Mouse (Mus musculus) yolk sac, embryonic 10.5 days (tissue): Measurements from ENCODE around the gene Gm28038.

Experiments
- DNase-seq: peaks from one replicate; pipeline ENCODE4 v3.0.0-alpha.2; 2017; ENCODE audit warnings: low spot score

The Gm28038 gene

DNA sequence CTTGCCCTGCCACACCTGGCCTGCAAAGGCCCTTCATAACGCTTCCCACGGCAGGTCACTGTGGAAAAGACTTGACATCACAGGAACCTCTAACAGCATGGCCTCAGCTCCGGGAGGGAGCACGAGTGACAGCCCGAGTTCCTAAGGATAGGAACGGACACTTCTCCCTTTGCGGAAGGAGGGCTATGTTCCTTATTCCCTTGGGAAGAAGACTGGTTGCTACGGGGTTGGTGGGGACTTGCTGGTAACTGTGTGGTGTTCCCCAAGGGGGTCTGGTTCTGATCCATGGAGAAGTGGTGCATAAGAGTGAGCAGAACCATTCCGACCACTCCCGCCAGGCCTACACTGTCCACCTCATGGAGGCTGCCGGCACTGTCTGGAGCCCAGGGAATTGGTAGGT is at the start of gene Gm28038:
TSS of gene Gm28038 (plus strand) at position 301 of the 400 bp plus-strand sequence.
- no peak for DNase-seq

DNA sequence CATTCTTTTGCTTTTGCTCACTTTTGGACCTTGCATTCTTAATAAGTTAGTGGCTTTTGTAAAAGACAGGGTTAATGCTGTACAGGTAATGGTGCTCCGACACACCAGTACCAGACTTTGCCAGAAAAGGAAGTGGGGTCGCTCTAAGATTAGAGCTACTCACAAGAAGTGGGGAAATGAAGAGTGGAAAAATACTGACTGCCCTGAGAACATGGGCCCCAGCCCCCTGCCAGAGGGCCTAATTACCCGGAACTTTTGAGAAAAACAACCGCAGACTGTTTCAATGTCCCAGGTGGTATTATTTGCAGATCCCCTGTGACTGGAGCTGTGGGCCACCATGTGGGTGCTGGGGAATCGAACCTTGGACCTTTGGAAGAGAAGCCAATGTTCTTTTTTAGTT is 45.2 kb upstream of the Gm28038 start:
- DNase-seq: no peak

DNA sequence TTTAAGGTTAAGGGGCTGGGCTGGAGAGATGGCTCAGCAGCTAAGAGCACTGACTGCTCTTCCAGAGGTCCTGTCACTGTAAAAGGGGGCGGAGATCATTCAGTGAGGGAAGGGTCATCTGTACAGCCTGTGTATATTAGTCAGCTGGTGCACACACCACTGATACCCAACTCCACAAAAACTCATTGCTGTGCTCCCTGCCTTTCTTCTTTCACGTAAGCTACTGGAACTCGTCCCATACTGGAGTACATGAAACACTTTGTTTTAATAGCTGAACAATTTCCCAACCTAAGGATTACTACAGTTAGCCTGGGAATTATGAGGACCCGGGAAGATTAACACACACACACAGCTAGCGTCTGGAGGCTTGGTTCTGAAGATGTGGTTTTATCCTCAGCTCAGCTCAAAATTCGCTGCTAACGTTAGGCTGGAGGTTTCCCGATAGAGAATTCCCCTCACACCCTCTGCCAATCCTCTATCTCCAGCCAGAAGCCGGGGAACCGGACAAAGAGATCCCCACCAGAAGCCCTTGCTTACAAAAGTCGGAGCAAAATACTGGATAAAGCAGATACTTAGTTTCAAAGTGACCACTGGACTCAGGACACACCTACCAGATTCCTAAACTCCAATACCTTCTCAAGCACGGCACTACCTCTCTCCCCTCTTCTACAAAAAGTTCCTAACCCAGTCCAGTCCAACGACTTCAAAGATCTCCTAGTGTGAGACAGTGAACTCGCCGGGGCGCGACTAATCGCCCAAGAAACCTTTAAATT is 44.2 kb upstream of the Gm28038 start:
- no peak for DNase-seq

DNA sequence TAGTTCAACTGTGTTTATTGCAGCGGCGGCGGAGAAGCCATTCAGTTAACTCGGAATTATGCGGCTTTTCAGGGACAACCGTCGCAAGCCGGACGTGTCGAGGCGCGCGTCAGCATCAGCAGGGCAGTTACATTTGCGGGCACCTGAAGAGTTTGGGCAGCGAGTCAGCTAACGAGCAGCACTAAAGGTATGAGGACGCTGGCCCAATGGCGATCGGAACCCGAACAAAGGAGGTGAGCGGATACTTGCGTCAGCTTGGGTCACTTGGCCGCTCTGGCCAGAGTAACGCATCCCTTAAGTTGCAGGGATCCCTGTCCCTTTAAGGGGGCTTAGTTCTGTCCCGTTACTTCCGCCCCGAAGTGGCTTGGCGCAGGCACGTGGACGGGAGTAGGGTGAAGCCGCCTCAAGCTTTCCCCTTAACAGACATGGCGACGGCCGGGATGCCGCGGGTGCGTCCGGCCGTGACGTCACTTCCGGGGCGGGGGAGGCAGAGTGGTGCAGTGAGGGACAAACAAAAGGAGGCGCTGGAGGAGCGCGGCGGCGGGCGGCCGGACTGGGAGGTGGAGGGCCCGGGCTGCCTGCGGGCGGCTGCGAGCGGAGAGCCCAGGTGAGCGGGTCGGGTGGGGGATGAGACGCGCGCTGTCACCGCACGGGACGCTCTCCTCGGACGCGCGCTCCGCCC is 43.5 kb upstream of the Gm28038 start, which contains the start of gene Lrrc8a:
TSS of gene Lrrc8a (plus strand) at position 517 of the 682 bp plus-strand sequence.
- peak; percentile 99 for DNase-seq

DNA sequence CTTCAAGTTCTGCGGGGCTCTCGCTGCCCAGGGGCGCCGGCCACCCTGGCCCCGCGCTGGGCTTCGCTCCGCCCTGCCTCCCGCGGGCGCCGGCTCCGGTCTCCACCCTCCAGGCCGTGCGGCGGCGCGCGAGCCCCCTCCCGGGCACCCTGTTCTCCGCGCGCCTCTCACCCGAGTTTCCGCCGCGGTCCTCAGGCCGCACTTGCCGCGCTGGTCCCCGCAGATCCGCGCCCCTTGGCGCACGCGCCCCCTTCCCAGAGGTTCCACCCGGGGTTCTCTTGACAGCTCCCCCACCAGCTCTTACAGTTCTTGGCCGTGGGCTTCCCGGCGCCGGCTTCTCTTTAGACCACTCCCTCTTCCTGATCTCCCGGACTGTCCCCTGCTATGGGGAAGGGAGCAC is 43.0 kb upstream of the Gm28038 start:
- DNase-seq: no peak

DNA sequence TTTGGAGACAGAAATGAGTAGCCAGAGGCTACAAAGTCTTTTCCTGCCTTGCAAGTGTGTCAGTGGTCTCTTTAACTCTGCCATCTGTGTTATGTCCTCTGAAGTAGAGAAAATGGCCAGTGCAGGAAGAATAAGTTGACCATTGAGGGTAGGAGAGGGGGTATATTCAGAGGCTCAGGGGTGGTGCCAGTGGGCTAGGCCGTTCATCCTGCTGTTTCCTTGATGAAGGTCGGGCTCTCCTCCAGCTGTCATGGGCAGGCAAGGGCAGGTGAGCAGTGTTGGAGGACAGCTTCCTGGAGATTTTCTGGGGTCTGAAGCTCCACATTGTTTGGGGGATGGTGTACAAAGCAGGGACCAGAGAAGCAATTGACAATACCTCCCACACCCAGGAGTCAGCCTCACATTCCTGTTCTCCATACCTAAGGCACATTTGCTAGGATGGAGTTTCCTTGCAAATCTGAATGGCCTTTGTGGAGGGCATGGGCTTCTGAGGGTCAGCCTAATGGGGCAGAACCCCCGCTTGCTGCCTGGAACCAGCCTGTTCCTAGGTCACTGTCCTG is 41.9 kb upstream of the Gm28038 start:
- no peak for DNase-seq

DNA sequence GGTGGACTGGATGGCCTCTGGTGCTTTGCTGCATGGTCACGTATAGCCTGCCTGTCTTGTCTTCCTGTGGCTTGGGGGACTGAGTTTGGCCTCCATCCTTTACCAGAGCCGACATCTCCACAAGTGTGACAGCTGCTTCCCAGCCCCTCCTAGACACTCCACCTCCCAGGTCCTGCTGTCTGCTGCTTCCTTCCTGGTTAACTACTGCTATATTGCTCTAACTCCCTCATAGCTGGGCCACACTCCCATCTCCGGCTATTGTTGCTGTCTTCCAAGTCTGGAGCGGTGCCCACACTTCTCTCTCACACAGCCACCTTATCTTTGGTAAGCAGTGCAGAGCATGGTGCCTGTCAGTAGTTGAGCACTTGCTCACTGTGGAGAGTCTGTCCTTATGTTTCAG is 41.1 kb upstream of the Gm28038 start:
- peak; percentile 20 for DNase-seq

DNA sequence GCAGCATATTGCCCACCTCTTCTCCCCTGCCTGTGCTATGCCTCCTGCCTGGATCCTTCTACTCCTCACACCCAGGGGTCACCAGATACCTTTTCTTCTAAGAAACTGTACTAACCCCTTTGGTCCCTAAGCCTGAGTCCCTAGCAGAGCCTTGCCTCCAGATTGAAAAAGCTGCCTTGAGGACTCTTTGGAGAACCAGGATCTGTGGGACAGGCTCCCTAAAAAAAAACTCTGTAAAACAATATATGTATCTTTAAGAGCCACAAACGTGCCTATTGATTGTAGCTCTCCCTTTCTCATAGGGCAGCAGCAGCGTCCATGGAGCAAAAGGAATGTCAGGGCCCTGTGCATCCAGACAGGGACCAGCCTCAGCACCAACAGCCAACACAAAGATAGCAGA is 40.6 kb upstream of the Gm28038 start, which contains the start of gene Gm28035:
TSS of gene Gm28035 (plus strand) at position 301 of the 400 bp plus-strand sequence.
- no peak for DNase-seq

DNA sequence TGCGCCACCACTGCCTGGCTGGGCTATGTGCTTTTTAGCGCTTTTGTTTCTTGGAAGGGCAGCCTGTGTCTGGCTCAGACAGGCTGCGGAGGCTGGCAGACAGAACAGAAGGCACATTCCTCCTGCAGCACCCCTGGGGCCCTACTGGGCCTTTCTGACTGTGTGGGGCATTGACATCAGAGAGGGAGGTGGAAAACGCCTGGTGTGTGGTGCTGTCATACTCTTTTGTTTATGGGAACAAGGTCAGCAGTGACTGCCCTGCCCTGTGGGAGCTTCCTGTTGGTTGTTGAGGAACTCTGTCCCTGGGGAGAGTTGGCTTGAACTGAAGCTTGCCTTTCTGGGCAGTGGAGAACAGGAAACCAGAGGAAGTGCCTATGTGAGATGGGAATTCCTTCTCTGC is 38.3 kb upstream of the Gm28038 start:
- DNase-seq: peak; percentile 51

DNA sequence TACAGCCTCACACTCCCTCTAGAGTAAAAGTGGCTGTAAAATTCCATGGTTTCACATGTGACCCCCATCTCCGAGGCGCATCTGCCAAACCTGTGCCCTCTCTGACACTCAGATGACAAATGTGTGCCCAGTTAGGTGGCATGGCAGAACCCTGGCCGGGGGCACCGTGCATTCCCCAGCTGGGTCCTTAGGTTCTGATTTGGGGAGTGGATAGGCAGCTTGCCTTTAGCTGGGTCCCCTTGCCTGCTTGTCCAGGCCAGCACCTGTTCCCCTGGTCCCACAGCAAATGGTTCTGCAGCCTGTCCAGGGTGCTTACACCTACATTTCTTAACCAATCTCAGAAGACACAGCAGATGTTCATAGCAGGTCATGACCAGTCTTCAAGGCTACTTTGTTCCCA is 37.5 kb upstream of the Gm28038 start:
- DNase-seq: no peak

DNA sequence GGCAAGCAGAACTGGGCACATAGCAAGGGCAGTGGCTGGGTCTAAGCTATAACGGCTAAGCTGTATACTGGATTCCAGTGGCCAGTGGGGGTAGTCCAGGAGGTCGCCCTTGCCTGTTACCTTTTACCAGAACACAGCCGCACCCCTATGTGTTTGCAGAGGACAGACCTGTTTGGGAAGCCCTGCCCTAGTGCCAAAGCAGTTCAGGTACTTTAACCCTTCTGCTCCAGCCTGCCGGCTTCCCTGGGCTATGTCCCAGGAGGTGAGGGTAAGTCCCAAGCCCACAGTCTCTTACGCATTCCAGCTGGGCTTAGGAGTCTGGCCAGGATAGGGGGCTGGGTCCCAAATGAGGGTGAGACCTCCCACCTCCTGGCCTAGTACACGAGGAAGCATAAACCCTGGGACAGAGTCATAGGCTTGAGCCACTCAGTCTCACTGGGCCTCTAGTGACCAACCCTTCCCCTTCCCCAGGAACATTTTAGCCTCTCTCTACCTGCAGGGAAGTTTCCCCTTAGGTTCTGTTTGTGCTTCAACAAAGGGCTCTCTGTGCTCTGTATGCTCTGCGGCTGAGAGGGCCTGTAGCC is 36.2 kb upstream of the Gm28038 start:
- no peak for DNase-seq

DNA sequence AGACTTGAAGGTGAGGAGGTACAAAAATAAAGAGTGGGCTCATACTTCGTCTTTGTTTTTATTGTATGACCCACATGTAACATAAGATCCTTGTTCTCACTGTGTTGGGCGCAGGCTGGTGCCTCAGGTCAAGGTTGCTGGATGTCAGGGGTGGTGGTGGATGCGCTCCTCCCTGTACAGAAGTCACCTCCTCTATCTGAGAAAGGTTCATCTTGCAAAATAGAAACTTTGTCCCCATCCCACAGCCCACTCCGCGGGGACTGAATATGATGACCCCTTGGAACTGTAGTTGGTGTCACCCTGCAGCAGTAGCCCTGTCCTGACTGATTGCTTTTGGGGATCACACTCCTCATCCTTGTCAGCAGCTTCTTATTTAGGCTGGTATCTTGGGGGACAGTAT is 33.8 kb upstream of the Gm28038 start:
- DNase-seq: no peak

DNA sequence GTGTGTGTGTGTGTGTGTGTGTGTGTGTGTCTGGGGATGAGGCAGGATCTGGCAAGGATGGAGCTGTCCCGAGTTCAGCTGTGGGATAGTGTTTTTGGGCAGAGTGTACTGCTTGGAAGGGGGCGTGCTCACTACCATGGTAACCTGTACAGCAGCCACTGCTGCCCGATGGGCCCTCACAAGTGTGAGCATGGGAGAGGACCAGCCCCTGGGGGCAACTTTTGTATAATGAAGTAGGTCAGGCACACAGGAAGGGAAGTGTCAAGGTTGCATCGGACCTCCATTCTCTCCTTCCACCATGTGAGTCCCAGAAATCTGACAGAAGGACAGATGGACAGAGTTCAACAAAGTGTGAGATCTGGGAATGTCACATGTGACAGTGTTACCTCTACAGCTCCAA is 33.2 kb upstream of the Gm28038 start:
- DNase-seq: no peak

DNA sequence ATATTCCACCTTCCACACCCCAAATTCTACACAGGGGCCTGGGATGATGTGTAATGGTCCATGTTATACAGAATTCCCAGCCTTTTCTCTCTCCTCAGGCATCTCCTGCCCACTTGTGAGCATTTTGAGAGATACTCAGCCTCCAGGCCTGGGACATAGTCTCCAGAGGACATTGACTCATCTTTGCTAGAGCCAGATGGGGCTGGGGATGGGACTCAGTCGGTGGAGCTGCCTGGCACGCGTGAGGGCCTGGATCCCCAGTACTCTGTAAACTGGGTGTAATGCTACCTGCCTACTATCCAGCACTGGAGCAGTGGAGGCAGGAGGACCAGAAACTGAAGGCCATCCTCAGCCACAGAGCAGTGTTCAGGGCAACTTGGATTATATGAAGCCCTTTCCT is 31.7 kb upstream of the Gm28038 start:
- DNase-seq: no peak

DNA sequence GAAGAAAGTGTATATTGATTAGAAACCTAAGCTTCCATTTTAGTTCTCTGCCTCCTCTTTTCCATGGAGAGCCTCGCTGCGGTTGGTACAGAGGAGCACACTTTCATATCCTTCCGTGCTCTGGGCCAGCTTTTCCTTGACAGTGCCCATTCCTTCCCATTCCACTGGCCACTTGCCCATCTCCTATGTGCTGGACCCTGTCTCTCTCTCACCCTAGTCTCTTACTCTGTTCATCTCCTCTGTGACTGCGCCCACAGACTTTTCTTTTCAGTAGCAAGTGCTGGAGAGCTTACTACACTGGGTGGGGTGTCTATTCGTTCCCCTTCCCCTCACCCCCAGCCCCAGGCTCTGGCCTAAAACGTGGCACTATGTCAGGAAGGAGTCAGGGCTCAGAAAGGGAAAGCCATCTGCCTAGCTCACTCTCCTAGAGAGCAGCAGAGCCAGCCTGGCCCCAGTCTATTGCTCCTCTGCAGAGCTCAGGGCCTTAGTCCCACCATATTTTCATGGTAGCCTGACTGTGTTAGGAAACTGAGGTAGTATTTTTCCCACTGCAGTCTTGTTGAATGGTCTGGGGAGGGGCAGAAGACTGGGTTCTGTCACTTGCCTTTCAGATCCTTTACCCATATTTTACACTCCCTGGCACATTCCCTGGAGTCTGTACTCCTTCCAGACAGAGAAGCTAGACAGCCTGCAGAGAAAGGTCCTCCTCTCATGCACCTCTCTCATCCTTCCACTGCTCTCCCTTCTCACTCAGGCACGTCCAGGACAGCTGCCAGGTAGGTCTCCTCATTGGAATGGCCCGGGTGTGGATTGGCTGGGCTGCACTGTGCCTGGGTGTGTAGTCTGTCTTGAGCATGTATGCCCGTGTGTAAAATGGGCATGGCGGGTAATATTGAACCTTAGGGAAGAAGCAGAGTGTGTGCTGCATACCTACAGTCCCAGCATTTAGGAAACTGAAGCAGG is 30.4 kb upstream of the Gm28038 start:
- no peak for DNase-seq

DNA sequence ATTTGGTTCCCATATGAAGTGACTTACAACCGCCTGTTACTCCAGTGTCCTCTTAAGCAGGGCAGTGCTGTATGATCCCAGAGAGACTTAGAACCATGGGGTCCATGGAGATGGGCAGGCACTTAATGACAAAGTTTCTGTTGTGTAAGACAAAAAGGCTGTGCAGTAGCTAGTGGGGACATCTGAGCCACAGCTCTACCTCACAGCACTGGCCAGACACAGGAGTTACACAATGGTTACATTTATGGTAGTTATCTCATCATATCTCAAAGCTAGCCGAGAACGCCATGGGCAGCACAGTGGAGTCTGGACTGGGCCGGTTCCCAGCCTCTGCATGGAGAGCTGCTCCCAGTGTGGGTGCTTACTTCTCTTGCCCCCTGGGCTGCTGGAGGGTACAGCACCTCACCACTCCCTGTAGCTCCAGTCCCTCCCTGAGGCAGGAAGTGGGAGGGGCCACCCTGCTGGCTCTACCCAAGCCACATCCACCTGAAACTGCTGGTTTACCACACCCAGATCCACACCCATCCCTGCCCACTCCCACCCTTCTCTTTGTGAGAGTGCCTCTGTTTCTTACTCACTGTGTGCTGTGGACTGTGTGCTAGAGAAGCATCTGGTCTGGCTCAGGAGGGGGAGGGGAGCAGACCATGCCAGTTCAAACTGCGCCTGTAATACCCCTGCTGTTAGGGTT is 29.3 kb upstream of the Gm28038 start:
- DNase-seq: no peak

DNA sequence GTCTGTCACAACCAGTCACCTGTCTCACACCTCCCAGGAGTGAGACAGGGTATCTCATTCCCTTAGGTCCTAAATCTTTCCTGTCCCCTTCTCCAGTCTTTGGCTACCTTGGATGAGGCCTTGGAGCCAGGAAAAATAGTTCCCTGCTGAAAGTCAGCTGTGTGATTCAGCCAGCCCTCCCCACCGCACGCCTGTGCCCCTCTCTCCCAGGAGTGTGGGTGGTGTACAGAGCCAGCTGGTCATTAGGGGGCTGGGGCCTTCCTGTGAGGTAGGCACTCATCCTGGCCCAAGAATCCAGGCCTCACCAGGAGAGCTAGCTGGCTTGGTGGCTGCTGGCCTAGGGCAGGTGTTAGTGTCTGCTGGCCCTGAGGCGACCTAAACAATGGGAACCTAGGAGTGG is 28.3 kb upstream of the Gm28038 start:
- no peak for DNase-seq

DNA sequence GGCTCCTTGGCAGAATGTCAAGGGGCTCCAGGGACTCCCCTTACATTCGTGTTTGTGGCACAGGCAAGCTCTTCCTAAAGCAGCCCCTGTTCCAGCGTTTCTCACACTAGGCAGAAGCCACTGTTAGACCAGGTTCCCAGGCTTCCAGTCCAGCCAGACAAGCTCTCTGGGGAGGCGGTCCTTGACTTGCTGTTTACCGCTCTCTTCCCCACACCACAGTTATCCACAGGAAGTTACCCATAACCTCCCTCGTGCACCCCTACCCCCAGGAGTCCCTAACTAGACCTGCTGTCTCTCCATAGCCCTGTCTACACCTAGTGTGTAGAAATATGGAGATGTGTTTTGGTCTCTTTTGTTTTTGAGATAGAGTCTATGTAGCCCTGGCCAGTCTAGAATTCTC is 27.0 kb upstream of the Gm28038 start:
- DNase-seq: no peak

DNA sequence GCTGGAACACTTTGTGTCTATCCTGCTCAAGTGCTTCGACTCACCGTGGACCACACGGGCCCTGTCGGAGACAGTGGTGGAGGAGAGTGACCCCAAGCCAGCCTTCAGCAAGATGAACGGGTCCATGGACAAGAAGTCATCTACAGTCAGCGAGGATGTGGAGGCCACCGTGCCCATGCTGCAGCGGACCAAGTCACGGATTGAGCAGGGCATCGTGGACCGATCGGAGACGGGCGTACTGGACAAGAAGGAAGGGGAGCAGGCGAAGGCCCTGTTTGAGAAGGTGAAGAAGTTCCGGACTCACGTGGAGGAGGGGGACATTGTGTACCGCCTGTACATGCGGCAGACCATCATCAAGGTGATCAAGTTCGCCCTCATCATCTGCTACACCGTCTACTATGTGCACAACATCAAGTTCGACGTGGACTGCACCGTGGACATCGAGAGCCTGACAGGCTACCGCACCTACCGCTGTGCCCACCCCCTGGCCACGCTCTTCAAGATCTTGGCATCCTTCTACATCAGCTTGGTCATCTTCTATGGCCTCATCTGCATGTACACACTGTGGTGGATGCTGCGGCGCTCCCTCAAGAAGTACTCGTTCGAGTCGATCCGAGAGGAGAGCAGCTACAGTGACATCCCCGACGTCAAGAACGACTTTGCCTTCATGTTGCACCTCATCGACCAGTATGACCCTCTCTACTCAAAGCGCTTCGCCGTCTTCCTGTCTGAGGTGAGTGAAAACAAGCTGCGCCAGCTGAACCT is 25.0 kb upstream of the Gm28038 start:
- DNase-seq: no peak

DNA sequence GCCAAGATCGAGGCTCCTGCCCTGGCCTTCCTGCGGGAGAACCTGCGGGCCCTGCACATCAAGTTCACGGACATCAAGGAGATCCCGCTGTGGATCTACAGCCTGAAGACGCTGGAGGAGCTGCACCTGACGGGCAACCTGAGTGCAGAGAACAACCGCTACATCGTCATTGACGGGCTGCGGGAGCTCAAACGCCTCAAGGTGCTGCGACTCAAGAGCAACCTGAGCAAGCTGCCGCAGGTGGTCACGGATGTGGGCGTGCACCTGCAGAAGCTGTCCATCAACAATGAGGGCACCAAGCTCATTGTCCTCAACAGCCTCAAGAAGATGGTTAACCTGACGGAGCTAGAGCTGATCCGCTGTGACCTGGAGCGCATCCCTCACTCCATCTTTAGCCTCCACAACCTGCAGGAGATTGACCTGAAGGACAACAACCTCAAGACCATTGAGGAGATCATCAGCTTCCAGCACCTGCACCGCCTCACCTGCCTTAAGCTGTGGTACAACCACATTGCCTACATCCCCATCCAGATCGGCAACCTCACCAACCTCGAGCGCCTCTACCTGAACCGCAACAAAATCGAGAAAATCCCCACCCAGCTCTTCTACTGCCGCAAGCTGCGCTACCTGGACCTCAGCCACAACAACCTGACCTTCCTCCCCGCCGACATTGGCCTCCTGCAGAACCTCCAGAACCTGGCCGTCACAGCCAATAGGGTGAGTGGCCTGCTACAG is 24.1 kb upstream of the Gm28038 start:
- DNase-seq: no peak
